Mouse (Mus musculus) c-Kit-negative CD71-positive TER-119-positive erythroid progenitor cells, embryonic 14.5 days (primary cell): Measurements from ENCODE around the gene Dguok.

ENCODE experiments used
- DNase-seq: peaks from one replicate; pipeline ENCODE4 v3.0.0-alpha.2; 2013; ENCODE audit warnings: low read depth, low spot score

Gene Dguok

DNA sequence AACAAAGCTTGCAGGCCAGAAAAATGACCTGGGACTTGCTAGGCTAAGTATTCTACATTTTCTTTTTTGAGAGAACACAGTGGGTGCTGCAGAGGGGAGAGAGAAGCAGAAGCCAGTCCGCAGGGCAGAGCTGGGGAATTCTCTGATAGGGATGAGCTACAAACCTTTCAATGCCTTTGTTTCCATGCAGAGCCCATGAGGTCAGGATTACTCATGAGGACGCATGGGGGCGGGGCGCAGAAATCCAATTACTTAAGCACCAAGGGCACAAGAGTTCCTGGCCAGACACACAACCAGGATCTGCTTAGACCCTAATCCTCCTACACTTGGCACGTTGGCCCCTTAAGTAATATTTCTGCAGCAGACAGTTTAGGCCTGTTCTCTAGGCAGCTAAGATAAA is 71.6 kb downstream of the Dguok start:
- no peak for DNase-seq

- no peak for DNase-seq
Observed at GRCm38 (mm10) chr6:83433546-83433945, 73.2 kb downstream of the Dguok start.

DNA sequence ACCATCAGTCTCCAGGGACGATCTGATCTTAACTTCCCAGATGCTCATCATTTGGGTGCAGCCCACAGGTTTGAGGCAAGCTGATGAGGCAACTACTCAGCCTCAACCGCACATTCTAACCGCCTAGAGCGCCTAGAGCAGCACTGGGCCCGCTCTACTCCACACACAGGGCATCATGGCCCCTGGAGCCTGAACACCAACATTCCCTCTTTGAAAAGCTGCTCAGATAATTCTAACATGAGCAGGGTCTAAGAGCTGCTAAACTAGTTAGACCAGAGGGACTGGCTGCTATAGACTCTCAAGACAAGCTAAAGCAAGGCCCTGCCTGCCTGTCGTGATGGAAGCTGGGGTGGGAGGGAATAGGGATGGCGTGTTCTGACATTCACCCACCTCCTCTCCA is 73.8 kb downstream of the Dguok start:
- DNase-seq, result no peak
